Mouse (Mus musculus) C2C12 (cell line): ENCODE data around the gene Slc38a9.
"Not testable (repeated sequence)": the region's sequence is repeated elsewhere in the genome, so short reads cannot be mapped to it uniquely, and the experiment has no call there.

Experiments
- CEBPB ChIP-seq: IDR thresholded peaks from one replicate; pipeline ENCODE4 v1.6.1; 2011; ENCODE audit warnings: low read depth, mild to moderate bottlenecking, control low read depth, moderate library complexity
- CTCF ChIP-seq: IDR thresholded peaks from one replicate; pipeline ENCODE4 v1.5.1; 2011; ENCODE audit not compliant: control insufficient read depth, insufficient read depth, insufficient read length
- FOSL1 ChIP-seq: IDR thresholded peaks from one replicate; pipeline ENCODE4 v1.8.0; 2011; ENCODE audit warnings: mild to moderate bottlenecking, low read length; ENCODE audit not compliant: poor library complexity, insufficient read depth, severe bottlenecking
- MAX ChIP-seq: IDR thresholded peaks from one replicate; pipeline ENCODE4 v1.6.1; 2011; ENCODE audit warnings: mild to moderate bottlenecking, control low read depth
- MYOD1 ChIP-seq: IDR thresholded peaks from one replicate; pipeline ENCODE4 v1.6.1; 2011; ENCODE audit warnings: low read depth; ENCODE audit not compliant: control insufficient read depth, insufficient read length
- MYOG ChIP-seq: IDR thresholded peaks from one replicate; pipeline ENCODE4 v1.6.1; 2011; ENCODE audit not compliant: control insufficient read depth, insufficient read length; ENCODE audit errors: extremely low read depth
- USF1 ChIP-seq: IDR thresholded peaks from one replicate; pipeline ENCODE4 v1.6.1; 2011; ENCODE audit warnings: low read depth, mild to moderate bottlenecking, control low read depth, moderate library complexity

- TF ChIP-seq CTCF, MAX, MYOG, USF1, MYOD1, FOSL1, CEBPB: not testable (repeated sequence)
These were observed 63.7 kb downstream of the Slc38a9 start for GRCm38 (mm10) chr13:112724260-112724659.
